Mouse (Mus musculus) thymus, adult 2 months (tissue): ENCODE results near the gene Tpmt. TPM values are rescaled to one million over a fixed set of nuclear protein-coding genes. Genes with fewer than 3 reads are reported as not detected.

Source experiments
- DNase-seq: peaks from one replicate; pipeline ENCODE4 v3.0.0; 2021
- H3K27ac ChIP-seq: fragments of 200-500 bp; 2 replicates; pipeline ENCODE4 v1.5.1; 2012; ENCODE audit warnings: low read length, control low read depth; ENCODE audit not compliant: control insufficient read depth, insufficient read depth
- H3K27me3 ChIP-seq: fragments of 200-500 bp; 2 replicates; pipeline ENCODE4 v1.6.1; 2012; ENCODE audit warnings: mild to moderate bottlenecking, low read length, moderate library complexity, mixed read lengths; ENCODE audit not compliant: control insufficient read depth, insufficient read depth
- H3K36me3 ChIP-seq: fragments of 200-500 bp; 2 replicates; pipeline ENCODE4 v1.6.1; 2012; ENCODE audit warnings: mild to moderate bottlenecking, low read length, moderate library complexity; ENCODE audit not compliant: control insufficient read depth, insufficient read depth
- H3K4me1 ChIP-seq: fragments of 200-500 bp; replicated peaks from 2 replicates; pipeline ENCODE4 v1.6.1; 2012; ENCODE audit warnings: low read length; ENCODE audit not compliant: control insufficient read depth, insufficient read depth
- H3K4me3 ChIP-seq: fragments of 200-500 bp; 2 replicates; pipeline ENCODE4 v1.5.1; 2012; ENCODE audit warnings: mild to moderate bottlenecking, low read length, control low read depth, moderate library complexity; ENCODE audit not compliant: control insufficient read depth, insufficient read depth
- CTCF ChIP-seq: fragments of 200-500 bp; IDR thresholded peaks from 2 replicates; pipeline ENCODE4 v1.5.1; 2012; ENCODE audit warnings: mild to moderate bottlenecking, control low read depth, low read length, moderate library complexity, borderline replicate concordance; ENCODE audit not compliant: control insufficient read depth, poor library complexity, insufficient read depth; ENCODE audit errors: extremely low read depth
- POLR2A ChIP-seq: fragments of 200-500 bp; IDR thresholded peaks from 2 replicates; pipeline ENCODE4 v1.6.1; 2012; ENCODE audit warnings: mild to moderate bottlenecking, low read length, control low read depth, moderate library complexity; ENCODE audit not compliant: control insufficient read depth, poor library complexity, insufficient read depth; ENCODE audit errors: extremely low read depth
- WGBS: fragments of 180-500 bp; shearing (Covaris S2); methylation state at CpG from one replicate; pipeline ENCODE4 v1.1.7; 2018; 5-methylcytosine and 5-hydroxymethylcytosine counted together
- polyA plus RNA-seq: library from polyadenylated mRNA; depleted of rRNA; stranded (reverse); fragments of >200 nt; gene quantifications from 2 replicates; pipeline ENCODE4 v1.2.3, GENCODE M21; 2012

Gene Tpmt
- polyA plus RNA-seq, 1 experiment, result 2.1 TPM

GRCm38 (mm10) chr13:47063985-47064760 lies 19.6 kb upstream of the Tpmt start:
- H3K27ac ChIP-seq, result no peak overlapping the region
- H3K36me3 ChIP-seq, result peaks cover 28% of the 10 kb centered on the region
- TF ChIP-seq POLR2A, result no peak
- no peak for TF ChIP-seq CTCF

GRCm38 (mm10) chr13:47062756-47063155 lies 18.2 kb upstream of the Tpmt start:
- Histone ChIP-seq H3K36me3 (peaks cover 27% of the 10 kb centered on the region), H3K27ac (no peak overlapping the region)
- WGBS, result 96% methylated on average over 17 of the region's 17 CpGs

More at GRCm38 (mm10) chr13:47063985-47064760, 19.6 kb upstream of the Tpmt start:
- Histone ChIP-seq H3K4me1 (no peaks in the 10 kb centered on the region), H3K4me3 (no peak overlapping the region), H3K27me3 (no peaks in the 10 kb centered on the region)
- no peak for DNase-seq
- 84% methylated on average over 15 of the region's 15 CpGs for WGBS

GRCm38 (mm10) chr13:47056781-47057180 lies 12.2 kb upstream of the Tpmt start:
- TF ChIP-seq CTCF, result no peak
- no peak for TF ChIP-seq POLR2A
- H3K4me3 ChIP-seq, result no peak overlapping the region
- WGBS, result 17% methylated on average over 5 of the region's 5 CpGs
- H3K4me1 ChIP-seq, result peaks cover 20% of the 10 kb centered on the region
- H3K27ac ChIP-seq, result peak overlapping the region; percentile 87
- peaks cover 34% of the 10 kb centered on the region for H3K36me3 ChIP-seq
- H3K27me3 ChIP-seq, result no peaks in the 10 kb centered on the region
- DNase-seq, result peak; percentile 44

More at GRCm38 (mm10) chr13:47062756-47063155, 18.2 kb upstream of the Tpmt start:
- no peak overlapping the region for H3K4me3 ChIP-seq
- no peaks in the 10 kb centered on the region for H3K27me3 ChIP-seq
- no peak for DNase-seq
- TF ChIP-seq POLR2A (no peak), CTCF (no peak)
- no peaks in the 10 kb centered on the region for H3K4me1 ChIP-seq

- no peak overlapping the region for H3K4me3 ChIP-seq
- H3K36me3 ChIP-seq, result peaks cover 33% of the 10 kb centered on the region
- WGBS, result 9% methylated on average over 11 of the region's 11 CpGs
- H3K27me3 ChIP-seq, result no peaks in the 10 kb centered on the region
- peak; percentile 79 for DNase-seq
- TF ChIP-seq POLR2A, result no peak
- peak; percentile 35; the same call in 1 of the 2 replicates for TF ChIP-seq CTCF
- H3K4me1 ChIP-seq, result peaks cover 20% of the 10 kb centered on the region
- peak overlapping the region; percentile 87 for H3K27ac ChIP-seq
These were observed 11.6 kb upstream of the Tpmt start for GRCm38 (mm10) chr13:47056126-47056525.

GRCm38 (mm10) chr13:47053971-47054370 lies 9.4 kb upstream of the Tpmt start:
- TF ChIP-seq POLR2A, result no peak
- TF ChIP-seq CTCF, result no peak
- 95% methylated on average over 10 of the region's 10 CpGs for WGBS
- Histone ChIP-seq H3K36me3 (peaks cover 28% of the 10 kb centered on the region), H3K4me3 (no peak overlapping the region), H3K4me1 (peaks cover 20% of the 10 kb centered on the region), H3K27me3 (no peaks in the 10 kb centered on the region), H3K27ac (no peak overlapping the region)
- no peak for DNase-seq

- no peaks in the 10 kb centered on the region for H3K27me3 ChIP-seq
- no peak for DNase-seq
- H3K36me3 ChIP-seq, result peaks cover 25% of the 10 kb centered on the region
- WGBS, result 97% methylated on average over 4 of the region's 4 CpGs
- H3K4me1 ChIP-seq, result no peaks in the 10 kb centered on the region; the same call in 1 of the 2 replicates
- no peak overlapping the region for H3K4me3 ChIP-seq
- no peak overlapping the region for H3K27ac ChIP-seq
- TF ChIP-seq POLR2A (no peak), CTCF (no peak)
These were observed 5.5 kb upstream of the Tpmt start for GRCm38 (mm10) chr13:47050009-47050408.
